Mouse (Mus musculus) liver, adult 2 months (tissue): Measurements from ENCODE around the gene Crhr2. TPM values are rescaled to one million over a fixed set of nuclear protein-coding genes. Genes with fewer than 3 reads are reported as not detected.

Experiments used
- DNase-seq: peaks from one replicate; pipeline ENCODE4 v3.0.0-alpha.2; 2011; ENCODE audit warnings: low read depth, low spot score; ENCODE audit errors: extremely low read depth
- H3K27ac ChIP-seq: fragments of 200-500 bp; replicated peaks from 2 replicates; pipeline ENCODE4 v1.5.1; 2012; ENCODE audit warnings: low read depth, mild to moderate bottlenecking, control low read depth, inconsistent platforms, low read length; ENCODE audit not compliant: insufficient read depth
- H3K27me3 ChIP-seq: fragments of 200-500 bp; 2 replicates; pipeline ENCODE4 v1.6.1; 2012; ENCODE audit warnings: mild to moderate bottlenecking, moderate library complexity, low read length, inconsistent platforms; ENCODE audit not compliant: control insufficient read depth, insufficient read depth
- H3K36me3 ChIP-seq: fragments of 200-500 bp; 2 replicates; pipeline ENCODE4 v1.6.1; 2012; ENCODE audit warnings: low read length, inconsistent platforms; ENCODE audit not compliant: control insufficient read depth, insufficient read depth
- H3K4me1 ChIP-seq: fragments of 200-500 bp; 2 replicates; pipeline ENCODE4 v1.6.1; 2011; ENCODE audit warnings: low read length; ENCODE audit not compliant: control insufficient read depth, insufficient read depth
- H3K4me3 ChIP-seq: fragments of 200-500 bp; 2 replicates; pipeline ENCODE4 v1.5.1; 2011; ENCODE audit warnings: low read depth, mild to moderate bottlenecking, control low read depth, low read length, moderate library complexity; ENCODE audit not compliant: insufficient read depth
- H3K79me2 ChIP-seq: fragments of 200-500 bp; 2 replicates; pipeline ENCODE4 v1.6.1; 2012; ENCODE audit warnings: inconsistent platforms, mild to moderate bottlenecking, low read length, moderate library complexity; ENCODE audit not compliant: control insufficient read depth, insufficient read depth
- H3K9ac ChIP-seq: fragments of 200-500 bp; 2 replicates; pipeline ENCODE4 v1.6.1; 2012; ENCODE audit warnings: low read depth, mild to moderate bottlenecking, control low read depth, inconsistent platforms, low read length
- CTCF ChIP-seq: fragments of 200-500 bp; IDR thresholded peaks from 2 replicates; pipeline ENCODE4 v1.5.1; 2011; ENCODE audit warnings: low read depth, low read length, control low read depth
- POLR2A ChIP-seq: fragments of 200-500 bp; IDR thresholded peaks from 2 replicates; pipeline ENCODE4 v1.6.1; 2011; ENCODE audit warnings: low read length, control low read depth; ENCODE audit not compliant: insufficient read depth; ENCODE audit errors: extremely low read depth
- WGBS: fragments of 180-500 bp; shearing (Covaris S2); methylation state at CpG from one replicate; pipeline ENCODE4 v1.1.7; 2018; 5-methylcytosine and 5-hydroxymethylcytosine counted together
- polyA plus RNA-seq: library from polyadenylated mRNA; depleted of rRNA; stranded (reverse); fragments of >200 nt; gene quantifications from 2 replicates; pipeline ENCODE4 v1.2.3, GENCODE M21; 2012
- total RNA-seq: library from RNA; depleted of rRNA; stranded (reverse); fragments of >200 nt; gene quantifications from 2 replicates; pipeline ENCODE4 v1.2.3, GENCODE M21; 2014

Gene Crhr2
- total and polyA plus RNA-seq, 2 experiments: 0.09 to 0.64 TPM

DNA sequence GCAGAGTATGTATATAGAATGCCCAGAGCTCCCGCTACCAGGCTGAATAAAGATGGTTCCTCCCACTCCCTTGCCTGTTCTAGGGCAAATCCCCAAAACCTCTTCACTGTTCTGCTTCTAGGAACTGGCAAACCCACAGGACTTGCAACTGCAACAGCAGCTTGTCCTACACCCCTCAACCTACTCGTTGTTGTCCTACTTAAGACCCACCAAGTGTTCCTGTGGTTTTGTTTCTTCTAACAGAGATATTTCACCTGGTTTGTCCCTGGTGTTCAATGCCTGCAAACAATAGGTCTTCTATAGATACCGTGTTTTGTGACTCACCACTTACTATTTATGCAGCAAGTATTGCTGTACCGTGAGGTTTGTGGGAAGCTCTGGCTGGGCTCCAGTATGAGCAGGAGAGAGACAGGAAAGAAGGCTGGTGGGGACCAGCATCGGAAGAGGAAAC lies 28.5 kb upstream of the Crhr2 start:
- H3K36me3 ChIP-seq: no peaks in the 10 kb centered on the region
- H3K4me3 ChIP-seq: no peak overlapping the region
- DNase-seq: no peak
- TF ChIP-seq POLR2A: no peak
- no peak for TF ChIP-seq CTCF
- H3K27ac ChIP-seq: no peak overlapping the region
- no peaks in the 10 kb centered on the region for H3K27me3 ChIP-seq
- H3K4me1 ChIP-seq: no peaks in the 10 kb centered on the region
- H3K79me2 ChIP-seq: no peaks in the 10 kb centered on the region
- no peak overlapping the region for H3K9ac ChIP-seq
- 71% methylated on average over 5 of the region's 5 CpGs for WGBS

DNA sequence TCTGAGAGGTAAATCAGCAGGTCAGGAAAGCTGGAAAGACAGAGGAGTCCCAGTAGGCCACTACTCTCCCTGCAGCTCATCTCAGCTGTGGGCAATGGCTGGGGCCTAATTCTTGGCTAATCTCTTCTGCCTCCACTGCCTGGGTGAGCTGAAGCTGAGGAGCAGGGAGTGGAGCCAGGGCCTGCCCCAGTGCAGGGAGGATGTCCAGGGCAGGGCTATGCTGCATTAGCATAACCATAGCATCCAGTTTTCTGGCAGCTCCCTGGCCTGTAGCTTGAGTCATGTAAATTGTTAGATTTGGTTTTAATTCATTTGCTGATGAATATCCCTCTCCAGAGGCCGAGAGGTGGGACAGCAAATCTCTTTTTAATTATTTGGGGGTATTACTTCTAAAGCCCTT lies 26.4 kb upstream of the Crhr2 start:
- Histone ChIP-seq H3K4me1 (no peaks in the 10 kb centered on the region), H3K79me2 (no peaks in the 10 kb centered on the region), H3K27ac (no peak overlapping the region), H3K9ac (no peak overlapping the region), H3K36me3 (no peaks in the 10 kb centered on the region), H3K27me3 (no peaks in the 10 kb centered on the region), H3K4me3 (no peak overlapping the region)
- 88% methylated on average over 1 of the region's 1 CpGs for WGBS
- DNase-seq: no peak
- TF ChIP-seq CTCF (no peak), POLR2A (no peak)

DNA sequence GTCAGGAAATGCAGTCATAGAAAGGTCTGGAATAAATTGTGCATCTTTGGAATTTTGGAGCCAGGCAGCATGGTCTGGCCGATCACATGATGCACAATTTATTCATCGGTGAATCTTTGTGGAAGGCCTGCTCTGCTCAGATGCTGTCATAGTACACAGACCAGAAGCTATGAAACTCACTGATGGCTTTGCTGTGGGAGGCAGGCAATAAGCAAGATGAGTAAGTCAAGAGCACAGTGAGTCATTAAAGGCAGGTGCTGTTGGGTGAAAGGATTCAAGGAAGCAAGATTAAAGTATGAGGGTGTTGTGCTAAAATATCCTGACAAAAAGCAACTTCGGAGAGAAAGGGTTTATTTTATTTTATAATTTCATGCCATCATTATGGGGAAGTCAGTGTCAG lies 19.4 kb upstream of the Crhr2 start:
- no peak for DNase-seq
- Histone ChIP-seq H3K36me3 (no peaks in the 10 kb centered on the region), H3K79me2 (no peaks in the 10 kb centered on the region), H3K9ac (no peak overlapping the region), H3K27me3 (no peaks in the 10 kb centered on the region; the same call in 1 of the 2 replicates), H3K4me1 (no peaks in the 10 kb centered on the region), H3K27ac (no peak overlapping the region), H3K4me3 (no peak overlapping the region)
- 95% methylated on average over 3 of the region's 3 CpGs for WGBS
- TF ChIP-seq POLR2A (no peak), CTCF (no peak)

DNA sequence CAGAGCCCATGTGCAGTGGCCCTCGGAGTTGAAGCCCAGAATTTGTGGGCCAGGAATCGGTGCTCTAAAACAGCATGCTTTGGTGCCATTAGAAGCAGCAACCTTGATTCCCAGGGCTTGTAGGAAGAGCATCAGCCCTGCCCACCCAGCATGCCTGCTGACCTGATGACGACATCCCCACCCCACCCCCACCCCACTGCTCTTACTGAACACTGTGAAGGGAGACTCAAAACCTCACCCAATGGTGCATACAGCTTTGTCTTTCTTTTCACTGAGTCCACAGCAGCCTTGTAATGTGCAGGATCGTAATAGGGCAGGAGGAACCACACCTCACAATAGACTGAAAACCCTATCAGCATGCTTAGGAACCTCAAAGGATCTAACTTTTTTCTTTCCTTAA lies 13.3 kb upstream of the Crhr2 start:
- DNase-seq: no peak
- TF ChIP-seq POLR2A (no peak), CTCF (no peak)
- Histone ChIP-seq H3K36me3 (no peaks in the 10 kb centered on the region), H3K4me1 (no peaks in the 10 kb centered on the region), H3K27ac (no peak overlapping the region), H3K4me3 (no peak overlapping the region), H3K79me2 (no peaks in the 10 kb centered on the region), H3K9ac (no peak overlapping the region), H3K27me3 (no peaks in the 10 kb centered on the region)
- WGBS: 63% methylated on average over 4 of the region's 4 CpGs

DNA sequence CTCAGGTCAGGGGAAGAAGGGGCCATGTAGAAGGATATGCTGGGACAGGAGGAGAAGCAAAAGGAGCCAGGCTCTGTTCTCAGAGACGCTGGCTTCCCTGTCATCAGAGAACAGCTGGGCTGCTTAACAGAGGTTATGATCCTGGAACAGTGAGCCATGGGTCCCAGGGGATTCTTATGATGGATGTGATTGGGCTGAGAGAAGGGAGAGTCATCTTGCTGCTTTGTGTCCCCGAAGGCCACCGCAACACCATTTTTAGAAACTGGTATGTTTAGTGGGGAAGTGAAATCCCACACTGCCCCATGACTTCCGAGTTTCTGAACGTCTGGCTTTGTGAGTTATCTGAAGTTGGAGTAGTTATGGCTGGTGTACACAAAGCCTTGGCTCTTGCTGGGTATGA lies 12.5 kb upstream of the Crhr2 start:
- no peaks in the 10 kb centered on the region for H3K27me3 ChIP-seq
- H3K4me1 ChIP-seq: no peaks in the 10 kb centered on the region
- no peaks in the 10 kb centered on the region for H3K79me2 ChIP-seq
- no peak overlapping the region for H3K4me3 ChIP-seq
- DNase-seq: no peak
- no peak overlapping the region for H3K9ac ChIP-seq
- H3K36me3 ChIP-seq: no peaks in the 10 kb centered on the region
- H3K27ac ChIP-seq: no peak overlapping the region
- WGBS: 89% methylated on average over 5 of the region's 5 CpGs
- TF ChIP-seq CTCF: no peak
- no peak for TF ChIP-seq POLR2A

DNA sequence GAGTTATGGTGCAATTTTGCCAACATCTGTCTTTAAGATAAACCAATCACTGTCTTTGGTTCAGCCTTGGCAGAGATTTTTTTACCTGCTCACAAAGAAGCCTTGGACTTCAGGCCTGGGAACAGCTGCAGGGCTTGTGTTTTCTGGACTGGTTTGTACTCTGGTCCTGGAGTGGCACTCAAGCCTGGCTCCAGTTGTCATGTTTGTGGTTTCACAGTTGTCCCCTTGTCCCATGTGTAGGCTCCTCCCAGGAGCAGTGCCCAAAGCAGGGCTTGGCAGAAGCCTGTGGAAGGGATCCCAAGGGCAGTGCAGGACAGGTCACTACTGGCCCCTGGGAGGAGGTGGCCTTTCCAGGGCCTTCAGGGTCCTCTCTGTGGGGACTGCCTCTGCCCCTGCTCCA lies 5.5 kb upstream of the Crhr2 start:
- Histone ChIP-seq H3K36me3 (no peaks in the 10 kb centered on the region), H3K9ac (no peak overlapping the region), H3K79me2 (no peaks in the 10 kb centered on the region), H3K4me1 (no peaks in the 10 kb centered on the region), H3K27me3 (no peaks in the 10 kb centered on the region), H3K27ac (no peak overlapping the region), H3K4me3 (no peak overlapping the region)
- no peak for TF ChIP-seq CTCF
- TF ChIP-seq POLR2A: no peak
- DNase-seq: peak; percentile 41
